Mouse (Mus musculus) midbrain, embryonic 14.5 days (tissue): ENCODE measurements around the gene Spsb2. TPM values are rescaled to one million over a fixed set of nuclear protein-coding genes. Genes with fewer than 3 reads are reported as not detected.
"Not testable (repeated sequence)": the region's sequence is repeated elsewhere in the genome, so short reads cannot be mapped to it uniquely, and the experiment has no call there.

Source experiments
- ATAC-seq: fragments of 200-750 bp; cut with Nextera tagmentation; 2 replicates; pipeline ENCODE4 v1.8.0; 2017; ENCODE audit warnings: moderate number of reproducible peaks, moderate library complexity; ENCODE audit not compliant: low FRiP score, low TSS enrichment
- DNase-seq: peaks from one replicate; pipeline ENCODE4 v3.0.0-alpha.2; 2015
- H3K27ac ChIP-seq: fragments of 300-500 bp; sonication (generic); replicated peaks from 2 replicates; pipeline ENCODE4 v1.5.1; 2014; ENCODE audit warnings: mild to moderate bottlenecking, low read depth, low read length, moderate library complexity
- H3K27me3 ChIP-seq: fragments of 300-500 bp; sonication (generic); 2 replicates; pipeline ENCODE4 v1.6.1; 2014; ENCODE audit warnings: low read length, control low read depth, mixed read lengths; ENCODE audit not compliant: control insufficient read depth, insufficient read depth
- H3K36me3 ChIP-seq: fragments of 300-500 bp; sonication (generic); 2 replicates; pipeline ENCODE4 v1.6.1; 2014; ENCODE audit warnings: low read length, control low read depth; ENCODE audit not compliant: control insufficient read depth, insufficient read depth
- H3K4me1 ChIP-seq: fragments of 300-500 bp; sonication (generic); 2 replicates; pipeline ENCODE4 v1.6.1; 2014; ENCODE audit warnings: mild to moderate bottlenecking, antibody characterized with exemption, low read length, control low read depth; ENCODE audit not compliant: control insufficient read depth, insufficient read depth
- H3K4me2 ChIP-seq: fragments of 300-500 bp; sonication (generic); 2 replicates; pipeline ENCODE4 v1.6.1; 2014; ENCODE audit warnings: mild to moderate bottlenecking, low read length, moderate library complexity
- H3K4me3 ChIP-seq: fragments of 300-500 bp; sonication (generic); replicated peaks from 2 replicates; pipeline ENCODE4 v1.5.1; 2014; ENCODE audit warnings: low read depth, low read length
- H3K9ac ChIP-seq: fragments of 300-500 bp; sonication (generic); replicated peaks from 2 replicates; pipeline ENCODE4 v1.6.1; 2014; ENCODE audit warnings: mild to moderate bottlenecking, low read length, moderate library complexity
- H3K9me3 ChIP-seq: fragments of 300-500 bp; sonication (generic); 2 replicates; pipeline ENCODE4 v1.6.1; 2016; ENCODE audit warnings: low read length, control low read depth, mixed read lengths; ENCODE audit not compliant: control insufficient read depth
- WGBS: fragments of 180-500 bp; shearing (Covaris S2); extraction: QIAGEN DNeasy Blood & Tissue Kit; methylation state at CpG from one replicate; pipeline ENCODE4 v1.1.7; 2014; 5-methylcytosine and 5-hydroxymethylcytosine counted together
- polyA plus RNA-seq: library from polyadenylated mRNA; unstranded; fragments of >200 nt; fragmentation: Nextera tagmentation; extraction: Ambion mirVana; gene quantifications from 2 replicates; pipeline ENCODE4 v1.2.1, GENCODE M21; 2014

The Spsb2 gene
- polyA plus RNA-seq, 1 experiment from 2014 or later: 6.3 TPM

DNA sequence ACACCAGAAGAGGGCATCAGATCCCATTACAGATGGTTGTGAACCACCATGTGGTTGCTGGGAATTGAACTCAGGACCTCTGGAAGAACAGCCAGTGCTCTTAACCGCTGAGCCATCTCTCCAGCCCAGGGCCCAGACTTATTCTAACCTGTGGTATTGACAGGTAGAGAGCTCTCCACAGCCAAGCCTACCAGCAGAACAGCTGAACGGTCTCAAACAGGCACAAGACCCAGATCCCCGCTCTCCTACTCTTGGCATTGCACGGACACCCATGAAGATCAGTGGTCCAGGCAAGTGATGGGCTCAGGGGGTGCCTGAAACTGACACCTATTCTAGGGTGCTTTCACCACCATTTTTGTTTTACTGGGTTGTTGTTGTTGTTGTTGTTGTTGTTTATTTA is 22.7 kb downstream of the Spsb2 start:
- DNase-seq, H3K9me3 ChIP-seq, H3K36me3 ChIP-seq, H3K27ac ChIP-seq, H3K4me3 ChIP-seq, ATAC-seq, H3K9ac ChIP-seq, H3K27me3 ChIP-seq: not testable (repeated sequence)
- Histone ChIP-seq H3K4me1 (peaks cover 15% of the 10 kb centered on the region), H3K4me2 (peak overlapping the region; percentile 67; the same call in 1 of the 2 replicates)
- 92% methylated on average over 4 of the region's 4 CpGs for WGBS

DNA sequence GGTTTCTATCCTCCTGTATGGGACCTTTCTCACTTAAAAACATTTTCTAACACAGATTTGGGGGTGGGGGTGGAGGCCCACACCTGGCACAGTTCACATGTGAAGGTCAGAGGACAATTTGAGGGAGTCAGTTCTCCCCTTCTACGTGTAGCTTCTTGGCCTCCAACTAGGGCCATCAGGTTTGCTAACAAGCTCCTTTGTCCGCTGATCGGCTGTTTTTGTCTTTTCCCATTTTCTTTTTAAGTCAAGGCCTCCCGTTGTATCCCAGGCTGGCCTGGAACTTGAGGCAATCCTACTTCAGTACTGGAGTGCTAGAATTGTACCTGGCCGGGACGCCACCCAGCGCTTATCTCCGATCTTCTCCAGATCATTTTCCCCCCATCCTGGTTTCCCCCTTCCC is 23.2 kb downstream of the Spsb2 start:
- Histone ChIP-seq H3K4me3 (no peak overlapping the region), H3K4me2 (no peak overlapping the region), H3K27me3 (no peaks in the 10 kb centered on the region), H3K27ac (no peak overlapping the region), H3K9me3 (no peaks in the 10 kb centered on the region), H3K4me1 (peaks cover 15% of the 10 kb centered on the region), H3K9ac (no peak overlapping the region), H3K36me3 (0 out of 2 replicates have a peak, but pooled peaks cover 4% of the 10 kb centered on the region)
- ATAC-seq (no peak), DNase-seq (no peak)
- WGBS: 95% methylated on average over 8 of the region's 8 CpGs

GRCm38 (mm10) chr6:124834512-124835081 is 26.1 kb downstream of the Spsb2 start:
- whole genome bisulfite sequencing: 83% methylated on average over 6 of the region's 6 CpGs
- ATAC-seq (no peak), DNase-seq (no peak)

GRCm38 (mm10) chr6:124835531-124835930 is 27.1 kb downstream of the Spsb2 start:
- DNase-seq: no peak
- Histone ChIP-seq H3K4me2 (no peak overlapping the region), H3K9ac (no peak overlapping the region), H3K4me1 (peaks cover 14% of the 10 kb centered on the region), H3K27me3 (no peaks in the 10 kb centered on the region), H3K27ac (no peak overlapping the region), H3K4me3 (no peak overlapping the region), H3K36me3 (no peaks in the 10 kb centered on the region), H3K9me3 (no peaks in the 10 kb centered on the region)
- ATAC-seq: no peak
- 68% methylated on average over 10 of the region's 10 CpGs for WGBS

More at GRCm38 (mm10) chr6:124834512-124835081, 26.1 kb downstream of the Spsb2 start:
- peaks cover 9% of the 10 kb centered on the region for H3K4me1 ChIP-seq
- no peak overlapping the region for H3K4me3 ChIP-seq
- H3K9ac ChIP-seq: no peak overlapping the region
- no peaks in the 10 kb centered on the region for H3K9me3 ChIP-seq
- H3K4me2 ChIP-seq: no peak overlapping the region
- H3K27me3 ChIP-seq: no peaks in the 10 kb centered on the region
- H3K36me3 ChIP-seq: no peaks in the 10 kb centered on the region
- no peak overlapping the region for H3K27ac ChIP-seq

DNA sequence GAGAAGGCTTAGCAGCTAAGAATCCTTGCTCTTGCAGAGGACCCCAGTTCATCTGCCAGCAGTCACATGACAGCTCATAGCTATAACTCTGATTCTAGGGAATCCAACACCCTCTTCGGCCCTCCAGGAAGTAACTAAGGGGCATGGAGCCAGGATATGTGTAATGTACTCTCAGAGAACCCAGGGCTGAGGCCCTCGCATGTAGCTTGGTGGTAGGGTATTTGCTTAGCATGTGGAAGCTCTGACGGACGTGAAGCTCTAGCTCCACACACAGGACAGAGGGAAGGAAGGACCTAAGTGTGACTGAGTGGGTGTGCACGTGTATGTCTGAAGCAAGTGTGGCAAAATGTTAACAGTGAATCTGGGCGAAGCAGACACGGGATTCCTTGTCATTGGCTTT is 27.9 kb downstream of the Spsb2 start:
- H3K9ac ChIP-seq: no peak overlapping the region
- no peak overlapping the region for H3K4me3 ChIP-seq
- H3K4me2 ChIP-seq: no peak overlapping the region
- 84% methylated on average over 7 of the region's 7 CpGs for WGBS
- no peaks in the 10 kb centered on the region for H3K27me3 ChIP-seq
- no peaks in the 10 kb centered on the region for H3K9me3 ChIP-seq
- DNase-seq (no peak), ATAC-seq (no peak)
- H3K4me1 ChIP-seq: peaks cover 17% of the 10 kb centered on the region
- H3K36me3 ChIP-seq: no peaks in the 10 kb centered on the region; the same call in 1 of the 2 replicates
- H3K27ac ChIP-seq: no peak overlapping the region

- ATAC-seq (0 out of 2 replicates have a peak, but pooled peaks have one; percentile 37), DNase-seq (peak; percentile 20)
- 0 out of 2 replicates have a peak overlapping the region, but pooled peaks have one; percentile 23 for H3K9ac ChIP-seq
- peaks cover 17% of the 10 kb centered on the region for H3K4me1 ChIP-seq
- H3K27me3 ChIP-seq: no peaks in the 10 kb centered on the region
- WGBS: 7% methylated on average over 8 of the region's 8 CpGs
- peaks cover 7% of the 10 kb centered on the region; the same call in 1 of the 2 replicates for H3K36me3 ChIP-seq
- peak overlapping the region; percentile 62 for H3K27ac ChIP-seq
- no peak overlapping the region for H3K4me3 ChIP-seq
- peak overlapping the region; percentile 30 for H3K4me2 ChIP-seq
- H3K9me3 ChIP-seq: no peaks in the 10 kb centered on the region
These were observed 31.3 kb downstream of the Spsb2 start for GRCm38 (mm10) chr6:124839805-124840204.

- ATAC-seq: peak; percentile 69
- Histone ChIP-seq H3K27ac (peak within 1 kb of the TSS; percentile 62), H3K36me3 (peaks cover 12% of the 10 kb centered on the region; the same call in 1 of the 2 replicates), H3K9ac (0 out of 2 replicates have a peak within 1 kb of the TSS, but pooled peaks have one; percentile 23), H3K4me3 (no peak within 1 kb of the TSS), H3K9me3 (no peaks in the 10 kb centered on the region), H3K4me1 (peaks cover 17% of the 10 kb centered on the region), H3K27me3 (no peaks in the 10 kb centered on the region), H3K4me2 (peak within 1 kb of the TSS; percentile 30)
- DNase-seq: peak; percentile 50
- 9% methylated on average over 15 of the region's 15 CpGs for WGBS
These were observed 32.0 kb downstream of the Spsb2 start, which contains the start of gene Gnb3 for GRCm38 (mm10) chr6:124840241-124841167. TSS of gene Gnb3 (minus strand) at chr6:124840275.

DNA sequence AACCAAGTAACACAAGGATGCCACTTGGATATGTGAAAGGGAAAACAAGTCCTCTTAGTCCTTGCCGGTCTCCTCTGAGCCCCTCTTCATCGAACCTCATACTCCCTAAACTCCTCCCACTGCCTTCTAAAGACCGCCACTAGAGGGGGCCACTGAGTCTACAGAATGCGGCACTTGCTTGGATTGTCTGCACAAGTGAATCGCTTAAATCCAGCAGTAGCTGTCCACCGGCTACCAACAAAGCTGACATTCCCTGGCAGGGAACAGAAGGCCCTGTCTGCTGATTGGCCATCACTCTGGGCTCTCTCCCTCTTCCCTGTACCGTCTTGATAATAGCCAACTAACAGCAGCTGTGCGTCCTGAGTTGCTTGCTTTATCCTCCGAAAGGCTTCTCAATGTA is 38.8 kb downstream of the Spsb2 start:
- ATAC-seq (peak; percentile 84), DNase-seq (peak; percentile 97)
- H3K27ac ChIP-seq: peak overlapping the region; percentile 63
- no peaks in the 10 kb centered on the region for H3K27me3 ChIP-seq
- no peaks in the 10 kb centered on the region for H3K4me1 ChIP-seq
- H3K9ac ChIP-seq: no peak overlapping the region
- WGBS: 3% methylated on average over 9 of the region's 9 CpGs
- no peaks in the 10 kb centered on the region for H3K9me3 ChIP-seq
- H3K4me2 ChIP-seq: 0 out of 2 replicates have a peak overlapping the region, but pooled peaks have one; percentile 14
- H3K36me3 ChIP-seq: peaks cover 21% of the 10 kb centered on the region
- H3K4me3 ChIP-seq: no peak overlapping the region
